Mouse (Mus musculus): ENCODE measurements around the gene Hes7. TPM values are rescaled to one million over a fixed set of nuclear protein-coding genes. Genes with fewer than 3 reads are reported as not detected.

Hes7 gene
- polyA plus RNA-seq, 1 experiment, result 1.1 TPM

DNA sequence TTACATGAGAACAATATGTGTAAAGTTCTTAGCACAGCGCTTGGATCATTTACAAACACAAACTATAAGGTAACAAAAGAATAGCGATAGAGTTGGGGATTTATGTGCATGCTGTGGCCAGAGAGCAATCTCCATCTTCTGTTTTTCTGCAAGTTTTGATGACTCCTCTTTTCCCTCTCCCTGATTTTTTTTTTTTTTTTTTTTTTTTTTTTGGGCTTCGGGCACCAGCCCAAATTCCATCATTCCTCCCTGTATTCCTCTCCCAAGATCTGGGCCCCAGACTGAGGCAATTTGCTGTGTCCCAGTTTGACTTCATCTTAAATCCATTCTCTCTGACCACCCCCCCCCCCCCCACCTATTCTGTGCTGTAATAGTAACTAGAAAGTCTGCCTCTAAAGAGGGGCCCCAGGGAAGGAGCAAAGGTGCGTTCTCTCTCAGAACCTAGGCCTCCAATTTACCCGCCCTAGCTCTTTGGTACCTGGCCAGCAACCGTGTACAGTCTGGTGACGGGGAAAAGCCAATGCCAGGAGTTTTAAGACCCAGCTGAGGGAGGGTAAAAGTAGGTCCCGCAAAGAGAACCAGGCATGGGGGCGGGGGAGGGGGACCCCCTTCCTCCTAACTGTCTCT, 23.7 kb upstream of the Hes7 start:
- Histone ChIP-seq H3K4me1 (replicated peaks; ENCODE audit: control insufficient read depth, insufficient read depth, low read length) (peaks cover 52% of the 10 kb centered on the region), H3K36me3 (ENCODE audit: control insufficient read depth, insufficient read depth, low read length) (peaks cover 3% of the 10 kb centered on the region; the same call in 1 of the 2 replicates), H3K27ac (ENCODE audit: control insufficient read depth, insufficient read depth, low read length) (peak overlapping the region; percentile 49; the same call in 1 of the 2 replicates), H3K27me3 (ENCODE audit: control insufficient read depth, insufficient read depth, low read length) (no peaks in the 10 kb centered on the region), H3K4me3 (ENCODE audit: control insufficient read depth, insufficient read depth, low read length) (peak overlapping the region; percentile 43)
- TF ChIP-seq POLR2A (IDR thresholded peaks at IDR 0.05; ENCODE audit: control insufficient read depth, extremely low read depth, insufficient read depth, low read length, poor library complexity), result no peak
- TF ChIP-seq CTCF (IDR thresholded peaks at IDR 0.05; ENCODE audit: borderline replicate concordance, control insufficient read depth, extremely low read depth, insufficient read depth, low read length, poor library complexity), result no peak
- WGBS, result 20% methylated on average over 9 of the region's 9 CpGs
- no peak for DNase-seq

GRCm38 (mm10) chr11:69096987-69097900, 23.0 kb upstream of the Hes7 start:
- WGBS, result 6% methylated on average over 29 of the region's 29 CpGs
- peak; percentile 92 for DNase-seq
- Histone ChIP-seq H3K36me3 (ENCODE audit: control insufficient read depth, insufficient read depth, low read length) (peaks cover 6% of the 10 kb centered on the region; the same call in 1 of the 2 replicates), H3K27ac (ENCODE audit: control insufficient read depth, insufficient read depth, low read length) (peak overlapping the region; percentile 78), H3K4me1 (replicated peaks; ENCODE audit: control insufficient read depth, insufficient read depth, low read length) (peaks cover 52% of the 10 kb centered on the region), H3K27me3 (ENCODE audit: control insufficient read depth, insufficient read depth, low read length) (no peaks in the 10 kb centered on the region), H3K4me3 (ENCODE audit: control insufficient read depth, insufficient read depth, low read length) (peak overlapping the region; percentile 43)
- 0 out of 2 replicates have a peak, but pooled peaks have one; percentile 34 for TF ChIP-seq POLR2A (IDR thresholded peaks at IDR 0.05; ENCODE audit: control insufficient read depth, extremely low read depth, insufficient read depth, low read length, poor library complexity)
- no peak for TF ChIP-seq CTCF (IDR thresholded peaks at IDR 0.05; ENCODE audit: borderline replicate concordance, control insufficient read depth, extremely low read depth, insufficient read depth, low read length, poor library complexity)

DNA sequence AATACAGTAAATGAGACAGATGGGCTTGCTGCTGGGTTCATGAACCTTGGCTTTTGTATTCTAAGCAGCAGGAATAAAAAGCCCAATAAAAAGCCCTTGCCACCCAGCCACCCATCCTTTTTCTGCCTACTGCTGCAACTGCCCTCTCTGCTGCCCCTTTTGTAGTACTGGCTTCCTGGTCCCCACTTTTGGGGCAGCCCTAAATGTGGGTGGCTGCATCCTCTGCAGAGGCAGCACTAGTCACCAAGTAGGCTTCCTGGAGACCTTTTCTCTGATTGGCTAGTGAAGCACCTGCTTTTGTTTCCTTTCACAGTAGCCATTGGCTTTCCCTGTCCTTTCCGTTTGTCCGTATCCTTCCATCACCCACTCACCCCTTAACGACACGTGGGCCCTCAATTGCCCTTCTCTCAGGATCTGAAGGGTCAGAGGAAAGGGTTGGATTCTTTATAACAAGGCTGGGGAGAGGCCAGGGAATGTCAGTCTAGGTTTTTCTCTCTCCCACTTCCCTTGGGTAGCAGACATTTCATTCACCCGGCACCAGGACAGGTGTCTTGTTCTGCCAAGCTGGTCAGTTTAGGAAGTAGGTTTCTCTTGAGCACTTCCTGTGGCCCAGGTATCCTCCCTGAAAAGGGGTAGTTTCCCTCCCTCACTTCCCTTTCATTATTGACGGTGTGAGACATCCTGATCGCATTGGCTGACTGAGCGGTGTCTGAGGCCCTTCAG, 22.0 kb upstream of the Hes7 start:
- TF ChIP-seq CTCF (IDR thresholded peaks at IDR 0.05; ENCODE audit: borderline replicate concordance, control insufficient read depth, extremely low read depth, insufficient read depth, low read length, poor library complexity) (no peak), POLR2A (IDR thresholded peaks at IDR 0.05; ENCODE audit: control insufficient read depth, extremely low read depth, insufficient read depth, low read length, poor library complexity) (no peak)
- H3K36me3 ChIP-seq (ENCODE audit: control insufficient read depth, insufficient read depth, low read length), result peaks cover 12% of the 10 kb centered on the region; the same call in 1 of the 2 replicates
- peaks cover 52% of the 10 kb centered on the region for H3K4me1 ChIP-seq (replicated peaks; ENCODE audit: control insufficient read depth, insufficient read depth, low read length)
- H3K27me3 ChIP-seq (ENCODE audit: control insufficient read depth, insufficient read depth, low read length), result no peaks in the 10 kb centered on the region
- 18% methylated on average over 8 of the region's 8 CpGs for WGBS
- H3K27ac ChIP-seq (ENCODE audit: control insufficient read depth, insufficient read depth, low read length), result peak overlapping the region; percentile 78
- H3K4me3 ChIP-seq (ENCODE audit: control insufficient read depth, insufficient read depth, low read length), result peak overlapping the region; percentile 51; the same call in 1 of the 2 replicates
- DNase-seq, result no peak

GRCm38 (mm10) chr11:69098762-69099091, 21.5 kb upstream of the Hes7 start:
- peak overlapping the region; percentile 51 for H3K4me3 ChIP-seq (ENCODE audit: control insufficient read depth, insufficient read depth, low read length)
- DNase-seq, result peak; percentile 89
- H3K36me3 ChIP-seq (ENCODE audit: control insufficient read depth, insufficient read depth, low read length), result peaks cover 15% of the 10 kb centered on the region; the same call in 1 of the 2 replicates
- WGBS, result under 1% methylated on average over 19 of the region's 19 CpGs
- peak; percentile 53 for TF ChIP-seq POLR2A (IDR thresholded peaks at IDR 0.05; ENCODE audit: control insufficient read depth, extremely low read depth, insufficient read depth, low read length, poor library complexity)
- TF ChIP-seq CTCF (IDR thresholded peaks at IDR 0.05; ENCODE audit: borderline replicate concordance, control insufficient read depth, extremely low read depth, insufficient read depth, low read length, poor library complexity), result peak; percentile 51; the same call in 1 of the 2 replicates
- H3K27ac ChIP-seq (ENCODE audit: control insufficient read depth, insufficient read depth, low read length), result peak overlapping the region; percentile 78
- H3K4me1 ChIP-seq (replicated peaks; ENCODE audit: control insufficient read depth, insufficient read depth, low read length), result peaks cover 52% of the 10 kb centered on the region
- no peaks in the 10 kb centered on the region for H3K27me3 ChIP-seq (ENCODE audit: control insufficient read depth, insufficient read depth, low read length)

- 1% methylated on average over 22 of the region's 22 CpGs for WGBS
- Histone ChIP-seq H3K4me1 (replicated peaks; ENCODE audit: control insufficient read depth, insufficient read depth, low read length) (peaks cover 51% of the 10 kb centered on the region), H3K27me3 (ENCODE audit: control insufficient read depth, insufficient read depth, low read length) (no peaks in the 10 kb centered on the region), H3K36me3 (ENCODE audit: control insufficient read depth, insufficient read depth, low read length) (peaks cover 21% of the 10 kb centered on the region; the same call in 1 of the 2 replicates), H3K27ac (ENCODE audit: control insufficient read depth, insufficient read depth, low read length) (peak overlapping the region; percentile 76), H3K4me3 (ENCODE audit: control insufficient read depth, insufficient read depth, low read length) (peak overlapping the region; percentile 51)
- no peak for DNase-seq
- no peak for TF ChIP-seq POLR2A (IDR thresholded peaks at IDR 0.05; ENCODE audit: control insufficient read depth, extremely low read depth, insufficient read depth, low read length, poor library complexity)
- no peak for TF ChIP-seq CTCF (IDR thresholded peaks at IDR 0.05; ENCODE audit: borderline replicate concordance, control insufficient read depth, extremely low read depth, insufficient read depth, low read length, poor library complexity)
Measured at GRCm38 (mm10) chr11:69099177-69099914, 20.9 kb upstream of the Hes7 start.

Data from thymus, adult 2 months (tissue).